Mouse (Mus musculus) MEL (cell line): Measurements from ENCODE around the gene Akap13.

Source experiments
- CHD2 ChIP-seq: IDR thresholded peaks from 2 replicates; pipeline ENCODE4 v1.6.1; 2011; ENCODE audit warnings: low read length, improper control_type of control experiment
- CTCF ChIP-seq, 3 experiments: IDR thresholded peaks in 2 of 3; conservative IDR thresholded peaks in 1 of 3; 2 replicates each; pipeline ENCODE4 v1.5.1; 2011 to 2012; ENCODE audit warnings: low read length in 3 of 3, low read depth in 2 of 3, mild to moderate bottlenecking in 2 of 3, improper control_type of control experiment in 1 of 3, inconsistent platforms in 1 of 3, mixed read lengths in 1 of 3, moderate library complexity in 1 of 3; ENCODE audit not compliant: control insufficient read depth in 1 of 3, insufficient read depth in 1 of 3, poor library complexity in 1 of 3, severe bottlenecking in 1 of 3
- EP300 ChIP-seq, 2 experiments: IDR thresholded peaks; 2 replicates each; pipeline ENCODE4 v1.6.1; 2011; ENCODE audit warnings: improper control_type of control experiment in 2 of 2, low read length in 2 of 2, low read depth in 1 of 2, mild to moderate bottlenecking in 1 of 2
- ETS1 ChIP-seq: IDR thresholded peaks from 2 replicates; pipeline ENCODE4 v1.6.1; 2012; ENCODE audit warnings: low read depth, mild to moderate bottlenecking, inconsistent platforms, low read length, improper control_type of control experiment, moderate library complexity
- GABPA ChIP-seq: IDR thresholded peaks from 2 replicates; pipeline ENCODE4 v1.6.1; 2012; ENCODE audit warnings: low read depth, mild to moderate bottlenecking, inconsistent platforms, low read length, improper control_type of control experiment, moderate library complexity
- MAX ChIP-seq: IDR thresholded peaks from 2 replicates; pipeline ENCODE4 v1.6.1; 2011; ENCODE audit warnings: low read length, improper control_type of control experiment
- MAZ ChIP-seq: IDR thresholded peaks from 2 replicates; pipeline ENCODE4 v1.6.1; 2012; ENCODE audit warnings: low read depth, mild to moderate bottlenecking, inconsistent platforms, low read length, improper control_type of control experiment
- MYB ChIP-seq: IDR thresholded peaks from 2 replicates; pipeline ENCODE4 v1.6.1; 2011; ENCODE audit warnings: mild to moderate bottlenecking, low read depth, low read length, improper control_type of control experiment
- NRF1 ChIP-seq: IDR thresholded peaks from 2 replicates; pipeline ENCODE4 v1.6.1; 2014; ENCODE audit warnings: low read depth, mild to moderate bottlenecking, inconsistent platforms, low read length, improper control_type of control experiment, moderate library complexity; ENCODE audit not compliant: poor library complexity, insufficient read depth, severe bottlenecking
- POLR2A ChIP-seq, 2 experiments: IDR thresholded peaks; 2 replicates each; pipeline ENCODE4 v1.6.1; 2011 to 2012; ENCODE audit warnings: low read length in 2 of 2, mild to moderate bottlenecking in 2 of 2, control low read depth in 1 of 2, improper control_type of control experiment in 1 of 2, low read depth in 1 of 2, moderate library complexity in 1 of 2; ENCODE audit not compliant: control insufficient read depth in 1 of 2, insufficient read depth in 1 of 2, poor library complexity in 1 of 2
- SIN3A ChIP-seq: IDR thresholded peaks from 2 replicates; pipeline ENCODE4 v1.6.1; 2012; ENCODE audit warnings: low read length, improper control_type of control experiment, inconsistent platforms
- SMC3 ChIP-seq: IDR thresholded peaks from 2 replicates; pipeline ENCODE4 v1.6.1; 2011; ENCODE audit warnings: low read depth, low read length, improper control_type of control experiment
- TCF12 ChIP-seq: IDR thresholded peaks from 2 replicates; pipeline ENCODE4 v1.6.1; 2014; ENCODE audit warnings: low read depth, mild to moderate bottlenecking, inconsistent platforms, low read length, improper control_type of control experiment, moderate library complexity
- ZC3H11A ChIP-seq: IDR thresholded peaks from 2 replicates; pipeline ENCODE4 v1.6.1; 2012; ENCODE audit warnings: low read depth, mild to moderate bottlenecking, inconsistent platforms, low read length, improper control_type of control experiment

- TF ChIP-seq NRF1 (no peak), MYB (no peak), CTCF (IDR thresholded peaks at IDR 0.05 in 2 of 3, conservative IDR thresholded peaks at IDR 0.05 in 1 of 3; ENCODE audit: control insufficient read depth in 1 of 3, insufficient read depth in 1 of 3, low read depth in 2 of 3, low read length in 3 of 3, poor library complexity in 1 of 3, severe bottlenecking in 1 of 3) (no peak), SIN3A (no peak), POLR2A (IDR thresholded peaks at IDR 0.05; ENCODE audit: control insufficient read depth in 1 of 2, insufficient read depth in 1 of 2, low read depth in 1 of 2, low read length in 2 of 2, poor library complexity in 1 of 2) (no peak), CHD2 (no peak), GABPA (no peak), MAX (no peak), MAZ (no peak), SMC3 (no peak), TCF12 (no peak), ZC3H11A (no peak), ETS1 (no peak), EP300 (IDR thresholded peaks at IDR 0.05; ENCODE audit: low read depth in 1 of 2, low read length in 2 of 2) (no peak)
These were observed 331.5 kb downstream of the Akap13 start for GRCm38 (mm10) chr7:75786812-75787211.
